Mouse (Mus musculus) heart, embryonic 14.5 days (tissue): ENCODE data around the gene Gabrp. TPM values are rescaled to one million over a fixed set of nuclear protein-coding genes. Genes with fewer than 3 reads are reported as not detected.

Experiments
- ATAC-seq: fragments of 200-750 bp; cut with Nextera tagmentation; 2 replicates; pipeline ENCODE4 v1.8.0; 2017; ENCODE audit warnings: low read depth, moderate TSS enrichment; ENCODE audit not compliant: insufficient number of reproducible peaks, insufficient read depth, low FRiP score
- H3K27ac ChIP-seq, 2 experiments: fragments of 200-500 bp in 1 of 2; fragments of 300-500 bp in 1 of 2; sonication (generic) in 1 of 2; replicated peaks in 1 of 2; 2 replicates each; pipeline ENCODE4 v1.5.1; 2012 to 2014; ENCODE audit warnings: low read depth in 2 of 2, low read length in 2 of 2, control low read depth in 1 of 2, mild to moderate bottlenecking in 1 of 2, mixed read lengths in 1 of 2; ENCODE audit not compliant: control insufficient read depth in 1 of 2, insufficient read depth in 1 of 2
- H3K27me3 ChIP-seq: fragments of 300-500 bp; sonication (generic); 2 replicates; pipeline ENCODE4 v1.6.1; 2014; ENCODE audit warnings: mild to moderate bottlenecking, low read length, control low read depth; ENCODE audit not compliant: control insufficient read depth, insufficient read depth
- H3K36me3 ChIP-seq: fragments of 300-500 bp; sonication (generic); 2 replicates; pipeline ENCODE4 v1.6.1; 2014; ENCODE audit warnings: mild to moderate bottlenecking, control low read depth, low read length, mixed read lengths; ENCODE audit not compliant: control insufficient read depth, insufficient read depth
- H3K4me1 ChIP-seq, 2 experiments: fragments of 200-500 bp in 1 of 2; fragments of 300-500 bp in 1 of 2; sonication (generic) in 1 of 2; 2 replicates each; pipeline ENCODE4 v1.6.1; 2012 to 2014; ENCODE audit warnings: low read length in 2 of 2, control low read depth in 1 of 2, mixed read lengths in 1 of 2; ENCODE audit not compliant: control insufficient read depth in 2 of 2, insufficient read depth in 2 of 2
- H3K4me2 ChIP-seq: fragments of 300-500 bp; sonication (generic); 2 replicates; pipeline ENCODE4 v1.6.1; 2014; ENCODE audit warnings: mild to moderate bottlenecking, low read length
- H3K4me3 ChIP-seq, 2 experiments: fragments of 200-500 bp in 1 of 2; fragments of 300-500 bp in 1 of 2; sonication (generic) in 1 of 2; 2 replicates each; pipeline ENCODE4 v1.5.1; 2012 to 2014; ENCODE audit warnings: low read length in 2 of 2, mild to moderate bottlenecking in 2 of 2, control low read depth in 1 of 2, low read depth in 1 of 2, moderate library complexity in 1 of 2; ENCODE audit not compliant: control insufficient read depth in 1 of 2, insufficient read depth in 1 of 2
- H3K9ac ChIP-seq: fragments of 300-500 bp; sonication (generic); 2 replicates; pipeline ENCODE4 v1.6.1; 2014; ENCODE audit warnings: mild to moderate bottlenecking, low read length
- H3K9me3 ChIP-seq: fragments of 300-500 bp; sonication (generic); 2 replicates; pipeline ENCODE4 v1.6.1; 2016; ENCODE audit warnings: low read length, control low read depth; ENCODE audit not compliant: control insufficient read depth
- WGBS: fragments of 180-500 bp; shearing (Covaris S2); extraction: QIAGEN DNeasy Blood & Tissue Kit; methylation state at CpG from one replicate; pipeline ENCODE4 v1.1.7; 2014; 5-methylcytosine and 5-hydroxymethylcytosine counted together
- polyA plus RNA-seq: library from polyadenylated mRNA; unstranded; fragments of >200 nt; fragmentation: Nextera tagmentation; extraction: Ambion mirVana; gene quantifications from 2 replicates; pipeline ENCODE4 v1.2.1, GENCODE M21; 2014

Gabrp gene
- not detected in 2 replicates for polyA plus RNA-seq

DNA sequence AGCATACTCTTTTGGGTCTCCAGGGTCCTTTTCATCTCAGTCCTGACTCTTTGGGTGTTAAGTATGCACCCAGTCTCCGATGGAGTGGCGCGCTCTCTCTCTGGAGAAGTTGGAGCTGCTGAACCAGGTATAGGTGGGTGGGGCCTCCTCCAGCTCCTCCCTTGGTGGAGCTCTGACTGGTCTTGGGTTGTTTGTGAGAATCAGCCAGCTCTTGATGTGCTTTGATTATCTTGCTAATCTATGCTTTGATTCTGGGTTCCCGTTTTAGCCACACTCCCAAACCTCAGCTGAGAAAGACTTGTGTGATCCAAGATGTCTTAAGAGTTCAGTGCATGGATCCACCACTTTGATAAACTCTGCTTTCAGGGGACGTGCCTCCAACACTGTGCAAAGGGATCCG, at the start of gene Gabrp:
Gene Gabrp, minus strand, starts transcription at position 101 of the 400 bp plus-strand sequence.
- Histone ChIP-seq H3K27me3 (peaks cover 5% of the 10 kb centered on the region; the same call in 1 of the 2 replicates), H3K9me3 (peaks cover 3% of the 10 kb centered on the region; the same call in 1 of the 2 replicates), H3K4me3 (no peak within 1 kb of the TSS), H3K4me2 (no peak within 1 kb of the TSS), H3K9ac (no peak within 1 kb of the TSS), H3K36me3 (no peaks in the 10 kb centered on the region), H3K27ac (no peak within 1 kb of the TSS), H3K4me1 (no peaks in the 10 kb centered on the region)
- no peak for ATAC-seq
- WGBS: 52% methylated on average over 6 of the region's 6 CpGs

DNA sequence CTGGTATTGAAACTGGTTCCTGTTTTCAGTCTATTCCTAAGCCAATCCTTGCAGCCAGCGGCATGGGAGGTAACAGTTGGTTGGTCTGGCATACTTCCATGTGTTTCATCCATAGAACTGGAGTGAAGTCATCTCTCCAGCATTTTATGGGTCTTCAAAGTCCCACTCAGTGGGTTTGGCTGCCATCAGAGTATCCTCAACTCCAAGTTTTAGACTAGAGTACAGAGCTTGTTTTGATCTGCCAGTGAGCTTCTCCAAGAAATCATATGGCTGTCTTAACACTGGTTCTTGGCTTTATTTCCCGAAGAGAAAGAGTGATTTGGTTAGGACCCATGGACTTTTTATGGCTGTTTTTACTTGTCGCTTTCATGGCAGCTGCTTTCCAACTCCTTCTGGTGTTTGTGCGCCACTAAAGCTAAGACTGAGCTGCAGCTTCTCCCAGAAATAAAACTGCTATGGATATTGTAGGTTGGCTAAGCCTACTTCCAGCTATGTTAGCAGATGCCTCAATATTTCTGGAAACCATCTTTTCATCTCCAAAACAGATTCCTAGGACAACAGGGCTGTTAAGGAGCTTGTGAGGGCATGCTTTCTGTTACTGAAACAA, 48.5 kb upstream of the Gabrp start:
- no peak overlapping the region for H3K9ac ChIP-seq

DNA sequence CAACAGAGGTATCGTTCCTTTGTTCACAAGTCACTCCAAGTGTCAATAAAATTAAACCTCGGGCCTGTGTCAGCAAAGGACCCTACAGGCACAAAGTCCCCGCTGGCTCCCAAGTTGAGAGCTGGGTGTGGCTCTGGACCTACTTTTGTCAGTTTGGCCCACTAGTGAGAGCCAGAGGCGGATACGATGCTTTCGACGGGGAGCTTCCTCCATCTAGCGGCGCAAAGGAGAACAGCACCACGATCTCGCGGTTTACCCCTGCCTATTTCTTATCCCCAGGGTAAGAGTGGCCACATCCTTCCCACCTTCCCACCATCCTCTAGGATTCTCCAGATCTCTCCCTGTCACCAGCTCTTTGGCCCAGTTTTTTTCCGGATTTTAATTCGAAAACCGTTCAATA, 35.5 kb upstream of the Gabrp start:
- Histone ChIP-seq H3K27ac (no peak overlapping the region), H3K4me3 (no peak overlapping the region), H3K9me3 (no peaks in the 10 kb centered on the region), H3K27me3 (0 out of 2 replicates have a peak, but pooled peaks cover 3% of the 10 kb centered on the region), H3K36me3 (no peaks in the 10 kb centered on the region), H3K4me1 (no peaks in the 10 kb centered on the region), H3K4me2 (no peak overlapping the region), H3K9ac (no peak overlapping the region)
- ATAC-seq: no peak
- 6% methylated on average over 15 of the region's 15 CpGs for WGBS

More for the DNA sequence above, 48.5 kb upstream of the Gabrp start:
- no peaks in the 10 kb centered on the region for H3K36me3 ChIP-seq
- H3K4me1 ChIP-seq: no peaks in the 10 kb centered on the region
- H3K4me2 ChIP-seq: no peak overlapping the region
- no peaks in the 10 kb centered on the region for H3K9me3 ChIP-seq
- no peak overlapping the region for H3K27ac ChIP-seq
- no peak for ATAC-seq
- WGBS: 89% methylated on average over 4 of the region's 4 CpGs
- H3K27me3 ChIP-seq: no peaks in the 10 kb centered on the region
- H3K4me3 ChIP-seq: no peak overlapping the region

DNA sequence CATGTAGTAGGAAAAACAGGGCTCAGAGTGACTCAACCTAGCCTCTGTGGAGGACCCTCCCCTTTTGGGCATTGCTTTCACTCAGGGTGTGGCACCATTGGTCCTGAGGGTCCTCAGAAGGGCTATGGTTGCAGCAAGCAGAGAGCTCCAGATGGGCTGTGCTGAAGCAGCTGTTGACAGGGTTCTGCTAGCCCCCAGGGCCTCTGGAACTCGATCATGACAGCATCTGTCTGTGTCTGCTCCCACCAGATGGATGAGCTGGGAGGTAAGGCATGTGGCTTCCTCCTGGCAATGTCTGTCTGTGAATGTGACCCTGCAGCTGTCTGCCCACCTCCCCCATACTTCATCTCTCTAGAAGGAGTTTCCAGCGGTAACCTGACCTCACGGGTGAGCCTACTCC, 29.0 kb upstream of the Gabrp start:
- Histone ChIP-seq H3K4me3 (no peak overlapping the region), H3K27me3 (0 out of 2 replicates have a peak, but pooled peaks cover 3% of the 10 kb centered on the region), H3K9me3 (no peaks in the 10 kb centered on the region), H3K36me3 (no peaks in the 10 kb centered on the region), H3K27ac (no peak overlapping the region), H3K9ac (no peak overlapping the region), H3K4me1 (no peaks in the 10 kb centered on the region; a peak in 1 of 4 replicates), H3K4me2 (no peak overlapping the region)
- WGBS: 21% methylated on average over 3 of the region's 3 CpGs
- no peak for ATAC-seq

DNA sequence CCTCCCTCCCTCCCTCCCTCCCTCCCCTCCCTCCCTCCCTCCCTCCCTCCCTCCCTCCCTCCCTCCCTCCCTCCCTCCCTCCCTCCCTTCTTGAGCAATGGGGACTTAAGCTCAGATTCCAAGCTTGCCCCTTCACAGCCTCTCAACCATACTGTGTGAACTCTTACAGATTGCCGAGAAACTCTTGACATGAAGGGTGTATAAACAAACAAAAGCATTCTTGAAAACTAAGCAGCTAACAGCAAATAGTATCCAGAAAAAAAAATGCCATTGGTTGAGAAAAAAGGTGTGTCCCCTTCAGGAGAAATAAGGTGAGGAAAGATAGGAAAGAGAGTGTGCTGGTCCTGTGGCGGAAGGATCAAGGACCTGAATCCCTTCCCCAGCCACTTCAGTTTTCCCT, 24.4 kb upstream of the Gabrp start:
- Histone ChIP-seq H3K27me3 (0 out of 2 replicates have a peak, but pooled peaks cover 3% of the 10 kb centered on the region), H3K27ac (no peak overlapping the region), H3K36me3 (no peaks in the 10 kb centered on the region), H3K9me3 (no peaks in the 10 kb centered on the region), H3K9ac (no peak overlapping the region), H3K4me1 (no peaks in the 10 kb centered on the region; a peak in 1 of 4 replicates), H3K4me3 (no peak overlapping the region), H3K4me2 (no peak overlapping the region)
- WGBS: 36% methylated on average over 2 of the region's 2 CpGs
- no peak for ATAC-seq

DNA sequence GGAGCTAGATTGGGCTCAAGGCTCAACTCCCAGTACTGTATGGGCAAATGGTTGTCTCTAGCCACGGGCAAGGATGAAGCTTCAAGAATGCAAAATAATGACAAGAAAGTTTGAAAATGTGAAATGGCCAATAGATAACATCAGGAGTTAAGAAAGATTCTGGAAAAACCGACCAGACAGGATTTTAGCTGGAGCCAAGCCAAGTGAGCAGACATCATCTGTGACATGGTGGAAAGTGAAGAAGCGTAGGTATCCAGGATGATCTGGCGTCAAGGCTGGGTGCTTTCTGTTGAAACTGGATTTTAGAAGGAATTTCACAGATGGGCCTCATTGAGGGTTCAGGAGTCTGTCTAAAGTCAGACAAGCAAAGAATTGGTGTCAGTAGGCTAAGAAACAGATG, 20.2 kb upstream of the Gabrp start, which contains the start of gene D130052B06Rik:
Gene D130052B06Rik, plus strand, starts transcription at position 317 of the 400 bp plus-strand sequence.
- Histone ChIP-seq H3K9ac (no peak within 1 kb of the TSS), H3K27me3 (0 out of 2 replicates have a peak, but pooled peaks cover 3% of the 10 kb centered on the region), H3K36me3 (no peaks in the 10 kb centered on the region), H3K4me3 (no peak within 1 kb of the TSS), H3K4me1 (no peaks in the 10 kb centered on the region), H3K4me2 (no peak within 1 kb of the TSS), H3K9me3 (no peaks in the 10 kb centered on the region), H3K27ac (no peak within 1 kb of the TSS)
- ATAC-seq: no peak
- 66% methylated on average over 4 of the region's 4 CpGs for WGBS

DNA sequence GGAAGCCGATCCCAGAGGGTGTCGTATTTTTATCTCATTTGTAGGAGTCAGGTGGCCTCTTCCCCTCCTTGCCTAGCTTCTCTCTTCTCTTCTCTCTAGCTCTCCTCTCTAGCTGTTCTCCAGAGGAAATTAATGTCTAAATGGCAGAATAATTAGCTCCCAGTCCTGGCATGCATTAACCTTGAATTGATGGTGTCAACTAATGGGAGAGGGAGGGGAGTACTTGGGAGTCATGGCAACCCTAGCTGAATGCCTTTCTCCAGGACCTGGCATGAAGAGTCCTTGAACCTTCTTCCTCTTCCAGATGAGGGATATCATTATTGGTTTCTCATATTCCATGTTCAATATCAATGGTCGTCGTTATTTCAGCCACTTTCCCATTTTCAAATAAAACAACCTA, 17.9 kb upstream of the Gabrp start:
- 0 out of 2 replicates have a peak, but pooled peaks cover 3% of the 10 kb centered on the region for H3K27me3 ChIP-seq
- H3K36me3 ChIP-seq: no peaks in the 10 kb centered on the region
- H3K4me1 ChIP-seq: no peaks in the 10 kb centered on the region
- no peak overlapping the region for H3K9ac ChIP-seq
- no peak for ATAC-seq
- WGBS: 71% methylated on average over 4 of the region's 4 CpGs
- H3K27ac ChIP-seq: no peak overlapping the region
- no peak overlapping the region for H3K4me3 ChIP-seq
- no peaks in the 10 kb centered on the region for H3K9me3 ChIP-seq
- no peak overlapping the region for H3K4me2 ChIP-seq

DNA sequence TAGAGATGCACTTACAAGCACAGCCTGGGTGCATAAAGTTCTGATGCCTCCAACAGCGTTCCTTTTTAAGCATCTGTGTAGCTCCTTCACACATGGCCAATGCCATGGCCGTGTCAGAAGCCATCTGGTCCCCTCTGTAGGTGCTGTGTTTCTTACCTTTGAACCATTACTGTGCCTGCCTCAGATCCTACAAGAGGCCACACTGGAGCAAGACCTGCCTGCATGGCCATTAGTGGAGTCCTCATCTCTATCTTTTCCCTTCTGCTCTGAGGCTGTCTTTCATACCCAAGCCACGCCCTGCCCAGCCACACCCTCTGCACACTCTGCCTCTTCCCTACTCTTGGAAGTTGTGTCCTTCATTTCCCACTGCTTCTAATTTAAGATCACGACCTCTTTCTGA, 14.1 kb upstream of the Gabrp start:
- Histone ChIP-seq H3K36me3 (no peaks in the 10 kb centered on the region), H3K9ac (no peak overlapping the region), H3K4me2 (no peak overlapping the region), H3K4me3 (no peak overlapping the region), H3K4me1 (no peaks in the 10 kb centered on the region), H3K9me3 (no peaks in the 10 kb centered on the region), H3K27me3 (no peaks in the 10 kb centered on the region), H3K27ac (no peak overlapping the region)
- no peak for ATAC-seq
- WGBS: 73% methylated on average over 4 of the region's 4 CpGs
